Mouse (Mus musculus) hindbrain, embryonic 11.5 days (tissue): Measurements from ENCODE around the gene Mex3d. TPM values are rescaled to one million over a fixed set of nuclear protein-coding genes. Genes with fewer than 3 reads are reported as not detected.
A peak's percentile ranks its signal among the peaks of the same experiment; 100 is the strongest.

Experiments used
- ATAC-seq: fragments of 200-750 bp; cut with Nextera tagmentation; 2 replicates; pipeline ENCODE4 v1.8.0; 2017; ENCODE audit warnings: mild to moderate bottlenecking, moderate TSS enrichment, moderate library complexity; ENCODE audit not compliant: low FRiP score
- DNase-seq: peaks from one replicate; pipeline ENCODE4 v3.0.0-alpha.2; 2015; ENCODE audit warnings: low spot score
- H3K27ac ChIP-seq: fragments of 300-500 bp; sonication (generic); 2 replicates; pipeline ENCODE4 v1.5.1; 2014; ENCODE audit warnings: mild to moderate bottlenecking, low read depth, low read length
- H3K27me3 ChIP-seq: fragments of 300-500 bp; sonication (generic); 2 replicates; pipeline ENCODE4 v1.6.1; 2014; ENCODE audit warnings: mild to moderate bottlenecking, low read length, moderate library complexity, mixed read lengths; ENCODE audit not compliant: control insufficient read depth, insufficient read depth
- H3K36me3 ChIP-seq: fragments of 300-500 bp; sonication (generic); 2 replicates; pipeline ENCODE4 v1.6.1; 2014; ENCODE audit warnings: mild to moderate bottlenecking, low read length, moderate library complexity, mixed read lengths; ENCODE audit not compliant: control insufficient read depth, insufficient read depth
- H3K4me1 ChIP-seq: fragments of 300-500 bp; sonication (generic); replicated peaks from 2 replicates; pipeline ENCODE4 v1.6.1; 2014; ENCODE audit warnings: low read length, mixed read lengths; ENCODE audit not compliant: control insufficient read depth, insufficient read depth
- H3K4me2 ChIP-seq: fragments of 300-500 bp; sonication (generic); replicated peaks from 2 replicates; pipeline ENCODE4 v1.6.1; 2014; ENCODE audit warnings: mild to moderate bottlenecking, low read depth, low read length
- H3K4me3 ChIP-seq: fragments of 300-500 bp; sonication (generic); 2 replicates; pipeline ENCODE4 v1.5.1; 2014; ENCODE audit warnings: low read depth, low read length
- H3K9ac ChIP-seq: fragments of 300-500 bp; sonication (generic); 2 replicates; pipeline ENCODE4 v1.6.1; 2014; ENCODE audit warnings: low read depth, low read length
- H3K9me3 ChIP-seq: fragments of 300-500 bp; sonication (generic); 2 replicates; pipeline ENCODE4 v1.6.1; 2016; ENCODE audit warnings: low read length; ENCODE audit not compliant: control insufficient read depth
- WGBS: fragments of 180-500 bp; shearing (Covaris S2); extraction: QIAGEN DNeasy Blood & Tissue Kit; methylation state at CpG from one replicate; pipeline ENCODE4 v1.1.7; 2014; 5-methylcytosine and 5-hydroxymethylcytosine counted together
- polyA plus RNA-seq: library from polyadenylated mRNA; unstranded; fragments of >200 nt; fragmentation: Nextera tagmentation; extraction: Ambion mirVana; gene quantifications from 2 replicates; pipeline ENCODE4 v1.2.1, GENCODE M21; 2014

Mex3d gene
- polyA plus RNA-seq, 1 experiment from 2014 or later = 14.7 TPM

- H3K4me3 ChIP-seq = no peak overlapping the region
- WGBS = 20% methylated on average over 6 of the region's 6 CpGs
- no peak for ATAC-seq
- no peak overlapping the region for H3K4me2 ChIP-seq
- no peaks in the 10 kb centered on the region for H3K9me3 ChIP-seq
- no peaks in the 10 kb centered on the region for H3K4me1 ChIP-seq
- DNase-seq = peak; percentile 74
- H3K36me3 ChIP-seq = no peaks in the 10 kb centered on the region
- H3K9ac ChIP-seq = no peak overlapping the region
- no peaks in the 10 kb centered on the region for H3K27me3 ChIP-seq
- no peak overlapping the region for H3K27ac ChIP-seq
These were observed 13.4 kb downstream of the Mex3d start for GRCm38 (mm10) chr10:80374063-80374462.

GRCm38 (mm10) chr10:80372706-80373105 is 14.8 kb downstream of the Mex3d start:
- no peaks in the 10 kb centered on the region for H3K4me1 ChIP-seq
- H3K9ac ChIP-seq = no peak overlapping the region
- no peaks in the 10 kb centered on the region for H3K9me3 ChIP-seq
- no peak for ATAC-seq
- DNase-seq = no peak
- H3K4me2 ChIP-seq = no peak overlapping the region
- no peak overlapping the region for H3K4me3 ChIP-seq
- no peaks in the 10 kb centered on the region for H3K27me3 ChIP-seq
- H3K36me3 ChIP-seq = no peaks in the 10 kb centered on the region
- WGBS = 85% methylated on average over 6 of the region's 6 CpGs
- no peak overlapping the region for H3K27ac ChIP-seq

GRCm38 (mm10) chr10:80371983-80372382 is 15.5 kb downstream of the Mex3d start:
- no peak overlapping the region for H3K9ac ChIP-seq
- H3K9me3 ChIP-seq = no peaks in the 10 kb centered on the region
- DNase-seq = no peak
- no peak for ATAC-seq
- no peaks in the 10 kb centered on the region for H3K27me3 ChIP-seq
- H3K4me2 ChIP-seq = no peak overlapping the region
- no peaks in the 10 kb centered on the region for H3K36me3 ChIP-seq
- no peaks in the 10 kb centered on the region for H3K4me1 ChIP-seq
- H3K27ac ChIP-seq = no peak overlapping the region
- WGBS = 56% methylated on average over 9 of the region's 9 CpGs
- H3K4me3 ChIP-seq = no peak overlapping the region

- peak overlapping the region; percentile 11; the same call in 1 of the 2 replicates for H3K4me2 ChIP-seq
- H3K9ac ChIP-seq = no peak overlapping the region
- 3% methylated on average over 12 of the region's 12 CpGs for WGBS
- H3K9me3 ChIP-seq = no peaks in the 10 kb centered on the region
- no peak overlapping the region for H3K27ac ChIP-seq
- H3K4me1 ChIP-seq = no peaks in the 10 kb centered on the region
- H3K27me3 ChIP-seq = no peaks in the 10 kb centered on the region; the same call in 1 of the 2 replicates
- DNase-seq = peak; percentile 76
- H3K36me3 ChIP-seq = no peaks in the 10 kb centered on the region
- ATAC-seq = peak; percentile 44; the same call in 1 of the 2 replicates
- H3K4me3 ChIP-seq = peak overlapping the region; percentile 10; the same call in 1 of the 2 replicates
These were observed 16.0 kb downstream of the Mex3d start for GRCm38 (mm10) chr10:80371411-80371966.

- 83% methylated on average over 21 of the region's 21 CpGs for WGBS
- no peaks in the 10 kb centered on the region; the same call in 1 of the 2 replicates for H3K27me3 ChIP-seq
- H3K4me1 ChIP-seq = no peaks in the 10 kb centered on the region
- ATAC-seq = no peak
- H3K4me2 ChIP-seq = no peak overlapping the region
- H3K27ac ChIP-seq = no peak overlapping the region
- H3K36me3 ChIP-seq = no peaks in the 10 kb centered on the region
- H3K9ac ChIP-seq = no peak overlapping the region
- no peak for DNase-seq
- H3K9me3 ChIP-seq = no peaks in the 10 kb centered on the region
- H3K4me3 ChIP-seq = no peak overlapping the region
These were observed 17.3 kb downstream of the Mex3d start for GRCm38 (mm10) chr10:80369995-80370747.

GRCm38 (mm10) chr10:80368392-80368791 is 19.1 kb downstream of the Mex3d start:
- no peaks in the 10 kb centered on the region for H3K4me1 ChIP-seq
- no peak overlapping the region for H3K9ac ChIP-seq
- H3K36me3 ChIP-seq = no peaks in the 10 kb centered on the region
- no peak overlapping the region for H3K4me2 ChIP-seq
- no peaks in the 10 kb centered on the region; the same call in 1 of the 2 replicates for H3K27me3 ChIP-seq
- DNase-seq (no peak), ATAC-seq (no peak)
- WGBS = 94% methylated on average over 6 of the region's 6 CpGs
- no peak overlapping the region for H3K27ac ChIP-seq
- H3K4me3 ChIP-seq = no peak overlapping the region
- H3K9me3 ChIP-seq = no peaks in the 10 kb centered on the region

GRCm38 (mm10) chr10:80367954-80368353 is 19.5 kb downstream of the Mex3d start:
- 57% methylated on average over 5 of the region's 5 CpGs for WGBS
- no peaks in the 10 kb centered on the region; the same call in 1 of the 2 replicates for H3K27me3 ChIP-seq
- H3K36me3 ChIP-seq = no peaks in the 10 kb centered on the region
- DNase-seq = no peak
- no peaks in the 10 kb centered on the region for H3K4me1 ChIP-seq
- no peak overlapping the region for H3K4me3 ChIP-seq
- H3K27ac ChIP-seq = no peak overlapping the region
- no peak overlapping the region for H3K9ac ChIP-seq
- no peaks in the 10 kb centered on the region for H3K9me3 ChIP-seq
- no peak overlapping the region for H3K4me2 ChIP-seq
- ATAC-seq = no peak

GRCm38 (mm10) chr10:80365736-80366135 is 21.7 kb downstream of the Mex3d start:
- H3K9me3 ChIP-seq = no peaks in the 10 kb centered on the region
- no peak for ATAC-seq

GRCm38 (mm10) chr10:80363734-80364133 is 23.7 kb downstream of the Mex3d start:
- Histone ChIP-seq H3K4me2 (no peak overlapping the region), H3K9me3 (no peaks in the 10 kb centered on the region), H3K9ac (no peak overlapping the region), H3K36me3 (no peaks in the 10 kb centered on the region), H3K27me3 (peaks cover 15% of the 10 kb centered on the region), H3K4me3 (no peak overlapping the region), H3K27ac (no peak overlapping the region), H3K4me1 (no peaks in the 10 kb centered on the region)
- WGBS = 40% methylated on average over 6 of the region's 6 CpGs
- ATAC-seq = no peak
- no peak for DNase-seq

More at GRCm38 (mm10) chr10:80365736-80366135, 21.7 kb downstream of the Mex3d start:
- Histone ChIP-seq H3K27me3 (no peaks in the 10 kb centered on the region; the same call in 1 of the 2 replicates), H3K4me3 (no peak overlapping the region), H3K27ac (no peak overlapping the region), H3K9ac (no peak overlapping the region), H3K36me3 (no peaks in the 10 kb centered on the region), H3K4me2 (no peak overlapping the region), H3K4me1 (no peaks in the 10 kb centered on the region)
- 67% methylated on average over 6 of the region's 6 CpGs for WGBS
- DNase-seq = no peak
